Mouse (Mus musculus) heart, embryonic 14.5 days (tissue): ENCODE measurements around the gene Tor4a. TPM values are rescaled to one million over a fixed set of nuclear protein-coding genes. Genes with fewer than 3 reads are reported as not detected.
A peak's percentile ranks its signal among the peaks of the same experiment; 100 is the strongest.

ENCODE experiments used
- ATAC-seq: fragments of 200-750 bp; cut with Nextera tagmentation; 2 replicates; pipeline ENCODE4 v1.8.0; 2017; ENCODE audit warnings: low read depth, moderate TSS enrichment; ENCODE audit not compliant: insufficient number of reproducible peaks, insufficient read depth, low FRiP score
- H3K27ac ChIP-seq, 2 experiments: fragments of 200-500 bp in 1 of 2; fragments of 300-500 bp in 1 of 2; sonication (generic) in 1 of 2; replicated peaks in 1 of 2; 2 replicates each; pipeline ENCODE4 v1.5.1; 2012 to 2014; ENCODE audit warnings: low read depth in 2 of 2, low read length in 2 of 2, control low read depth in 1 of 2, mild to moderate bottlenecking in 1 of 2, mixed read lengths in 1 of 2; ENCODE audit not compliant: control insufficient read depth in 1 of 2, insufficient read depth in 1 of 2
- H3K27me3 ChIP-seq: fragments of 300-500 bp; sonication (generic); 2 replicates; pipeline ENCODE4 v1.6.1; 2014; ENCODE audit warnings: mild to moderate bottlenecking, low read length, control low read depth; ENCODE audit not compliant: control insufficient read depth, insufficient read depth
- H3K36me3 ChIP-seq: fragments of 300-500 bp; sonication (generic); 2 replicates; pipeline ENCODE4 v1.6.1; 2014; ENCODE audit warnings: mild to moderate bottlenecking, control low read depth, low read length, mixed read lengths; ENCODE audit not compliant: control insufficient read depth, insufficient read depth
- H3K4me1 ChIP-seq, 2 experiments: fragments of 200-500 bp in 1 of 2; fragments of 300-500 bp in 1 of 2; sonication (generic) in 1 of 2; 2 replicates each; pipeline ENCODE4 v1.6.1; 2012 to 2014; ENCODE audit warnings: low read length in 2 of 2, control low read depth in 1 of 2, mixed read lengths in 1 of 2; ENCODE audit not compliant: control insufficient read depth in 2 of 2, insufficient read depth in 2 of 2
- H3K4me2 ChIP-seq: fragments of 300-500 bp; sonication (generic); 2 replicates; pipeline ENCODE4 v1.6.1; 2014; ENCODE audit warnings: mild to moderate bottlenecking, low read length
- H3K4me3 ChIP-seq, 2 experiments: fragments of 200-500 bp in 1 of 2; fragments of 300-500 bp in 1 of 2; sonication (generic) in 1 of 2; 2 replicates each; pipeline ENCODE4 v1.5.1; 2012 to 2014; ENCODE audit warnings: low read length in 2 of 2, mild to moderate bottlenecking in 2 of 2, control low read depth in 1 of 2, low read depth in 1 of 2, moderate library complexity in 1 of 2; ENCODE audit not compliant: control insufficient read depth in 1 of 2, insufficient read depth in 1 of 2
- H3K9ac ChIP-seq: fragments of 300-500 bp; sonication (generic); 2 replicates; pipeline ENCODE4 v1.6.1; 2014; ENCODE audit warnings: mild to moderate bottlenecking, low read length
- H3K9me3 ChIP-seq: fragments of 300-500 bp; sonication (generic); 2 replicates; pipeline ENCODE4 v1.6.1; 2016; ENCODE audit warnings: low read length, control low read depth; ENCODE audit not compliant: control insufficient read depth
- WGBS: fragments of 180-500 bp; shearing (Covaris S2); extraction: QIAGEN DNeasy Blood & Tissue Kit; methylation state at CpG from one replicate; pipeline ENCODE4 v1.1.7; 2014; 5-methylcytosine and 5-hydroxymethylcytosine counted together
- polyA plus RNA-seq: library from polyadenylated mRNA; unstranded; fragments of >200 nt; fragmentation: Nextera tagmentation; extraction: Ambion mirVana; gene quantifications from 2 replicates; pipeline ENCODE4 v1.2.1, GENCODE M21; 2014

Gene Tor4a
- polyA plus RNA-seq, 1 experiment from 2014 or later = 8.0 TPM

GRCm38 (mm10) chr2:25230581-25230980, 33.9 kb upstream of the Tor4a start:
- WGBS = 82% methylated on average over 7 of the region's 7 CpGs
- no peaks in the 10 kb centered on the region for H3K36me3 ChIP-seq
- no peak overlapping the region for H3K27ac ChIP-seq
- H3K9me3 ChIP-seq = no peaks in the 10 kb centered on the region
- H3K9ac ChIP-seq = no peak overlapping the region
- no peak overlapping the region for H3K4me2 ChIP-seq
- ATAC-seq = no peak
- H3K4me1 ChIP-seq = peaks cover 3 to 14% of the 10 kb centered on the region in 2 experiments
- peaks cover 27% of the 10 kb centered on the region for H3K27me3 ChIP-seq
- no peak overlapping the region for H3K4me3 ChIP-seq

GRCm38 (mm10) chr2:25229582-25229981, 32.9 kb upstream of the Tor4a start:
- Histone ChIP-seq H3K27me3 (peaks cover 26% of the 10 kb centered on the region), H3K36me3 (no peaks in the 10 kb centered on the region), H3K4me3 (no peak overlapping the region), H3K9ac (no peak overlapping the region), H3K9me3 (no peaks in the 10 kb centered on the region), H3K27ac (no peak overlapping the region), H3K4me2 (no peak overlapping the region), H3K4me1 (peaks cover 3 to 16% of the 10 kb centered on the region in 2 experiments)
- WGBS = 74% methylated on average over 5 of the region's 5 CpGs
- no peak for ATAC-seq

- no peak for ATAC-seq
- Histone ChIP-seq H3K9me3 (no peaks in the 10 kb centered on the region), H3K36me3 (no peaks in the 10 kb centered on the region), H3K9ac (no peak overlapping the region), H3K4me2 (peak overlapping the region; percentile 62), H3K4me3 (no peak overlapping the region), H3K27ac (no peak overlapping the region), H3K4me1 (peaks cover 3 to 16% of the 10 kb centered on the region in 2 experiments), H3K27me3 (peaks cover 22% of the 10 kb centered on the region)
- 62% methylated on average over 6 of the region's 6 CpGs for WGBS
Observed at GRCm38 (mm10) chr2:25228995-25229530, 32.4 kb upstream of the Tor4a start.

GRCm38 (mm10) chr2:25228431-25228889, 31.8 kb upstream of the Tor4a start:
- Histone ChIP-seq H3K27ac (peak overlapping the region; percentile 65 to 73), H3K9me3 (no peaks in the 10 kb centered on the region), H3K4me3 (peak overlapping the region; percentile 26 to 32), H3K9ac (peak overlapping the region; percentile 55), H3K36me3 (peaks cover 1% of the 10 kb centered on the region; the same call in 1 of the 2 replicates), H3K4me2 (peak overlapping the region; percentile 62), H3K27me3 (peaks cover 22% of the 10 kb centered on the region), H3K4me1 (peaks cover 3 to 18% of the 10 kb centered on the region in 2 experiments)
- under 1% methylated on average over 7 of the region's 7 CpGs for WGBS
- ATAC-seq = 0 out of 2 replicates have a peak, but pooled peaks have one; percentile 16

- Histone ChIP-seq H3K27me3 (peaks cover 22% of the 10 kb centered on the region), H3K9ac (no peak overlapping the region), H3K36me3 (peaks cover 6% of the 10 kb centered on the region; the same call in 1 of the 2 replicates), H3K9me3 (no peaks in the 10 kb centered on the region), H3K27ac (no peak overlapping the region), H3K4me3 (no peak overlapping the region), H3K4me1 (peaks cover 5 to 21% of the 10 kb centered on the region in 2 experiments), H3K4me2 (no peak overlapping the region)
- 92% methylated on average over 4 of the region's 4 CpGs for WGBS
- no peak for ATAC-seq
Observed at GRCm38 (mm10) chr2:25227406-25227805, 30.7 kb upstream of the Tor4a start.

GRCm38 (mm10) chr2:25226864-25227263, 30.2 kb upstream of the Tor4a start:
- peaks cover 5 to 21% of the 10 kb centered on the region in 2 experiments for H3K4me1 ChIP-seq
- ATAC-seq = no peak
- H3K27me3 ChIP-seq = peaks cover 20% of the 10 kb centered on the region
- WGBS = 75% methylated on average over 5 of the region's 5 CpGs
- no peak overlapping the region for H3K4me2 ChIP-seq
- no peak overlapping the region for H3K9ac ChIP-seq
- peaks cover 11% of the 10 kb centered on the region for H3K36me3 ChIP-seq
- no peaks in the 10 kb centered on the region for H3K9me3 ChIP-seq
- H3K27ac ChIP-seq = no peak overlapping the region
- no peak overlapping the region for H3K4me3 ChIP-seq

GRCm38 (mm10) chr2:25225811-25226379, 29.2 kb upstream of the Tor4a start:
- Histone ChIP-seq H3K4me2 (peak overlapping the region; percentile 60), H3K9me3 (no peaks in the 10 kb centered on the region), H3K9ac (peak overlapping the region; percentile 77), H3K36me3 (peaks cover 20% of the 10 kb centered on the region), H3K4me1 (peaks cover 5 to 21% of the 10 kb centered on the region in 2 experiments), H3K27ac (peak overlapping the region; percentile 88 to 97), H3K27me3 (peaks cover 11% of the 10 kb centered on the region), H3K4me3 (peak overlapping the region in 1 of 2 experiments; percentile 71; a peak in 2 of 4 replicates)
- whole genome bisulfite sequencing = 68% methylated on average over 8 of the region's 8 CpGs
- no peak for ATAC-seq
